Mouse (Mus musculus) right cerebral cortex, postnatal 25 days (tissue): ENCODE measurements around the gene Olfr698.
"Not testable (repeated sequence)": the region's sequence is repeated elsewhere in the genome, so short reads cannot be mapped to it uniquely, and the experiment has no call there.

Experiments used
- DNase-seq: peaks from one replicate; pipeline ENCODE4 v3.0.0; 2022

The Olfr698 gene

GRCm38 (mm10) chr7:106755297-106755696 lies at the start of gene Olfr698:
Gene Olfr698, minus strand, starts transcription at chr7:106755397.
- no peak for DNase-seq

GRCm38 (mm10) chr7:106793098-106793497 lies 37.9 kb upstream of the Olfr698 start, which contains the start of gene Olfr699:
Gene Olfr699, minus strand, starts transcription at chr7:106793198.
- DNase-seq, result no peak

GRCm38 (mm10) chr7:106788330-106788729 lies 33.1 kb upstream of the Olfr698 start:
- no peak for DNase-seq

GRCm38 (mm10) chr7:106761008-106761407 lies 5.8 kb upstream of the Olfr698 start:
- DNase-seq, result not testable (repeated sequence)

- no peak for DNase-seq
Observed at GRCm38 (mm10) chr7:106758800-106759199, 3.6 kb upstream of the Olfr698 start.

GRCm38 (mm10) chr7:106745811-106746210 lies 9.4 kb downstream of the Olfr698 start:
- no peak for DNase-seq

- no peak for DNase-seq
Observed at GRCm38 (mm10) chr7:106742343-106742742, 12.9 kb downstream of the Olfr698 start, which contains the start of gene Olfr697. Gene Olfr697, minus strand, starts transcription at chr7:106742443.

GRCm38 (mm10) chr7:106737028-106737427 lies 18.2 kb downstream of the Olfr698 start:
- DNase-seq, result no peak

- DNase-seq, result no peak
Observed at GRCm38 (mm10) chr7:106733717-106734116, 21.5 kb downstream of the Olfr698 start.

- not testable (repeated sequence) for DNase-seq
Observed at GRCm38 (mm10) chr7:106725654-106726053, 29.5 kb downstream of the Olfr698 start.

GRCm38 (mm10) chr7:106716296-106716695 lies 38.9 kb downstream of the Olfr698 start, which contains the start of gene Olfr695:
Gene Olfr695, minus strand, starts transcription at chr7:106716396.
- DNase-seq, result no peak

- DNase-seq, result no peak
Observed at GRCm38 (mm10) chr7:106711463-106711862, 43.7 kb downstream of the Olfr698 start.

- DNase-seq, result not testable (repeated sequence)
Observed at GRCm38 (mm10) chr7:106707705-106708104, 47.5 kb downstream of the Olfr698 start.
